Mouse (Mus musculus): Measurements from ENCODE around the gene Dnaja2. TPM values are rescaled to one million over a fixed set of nuclear protein-coding genes. Genes with fewer than 3 reads are reported as not detected.

The Dnaja2 gene
- polyA plus RNA-seq, 1 experiment from 2014 or later: 142 TPM

GRCm38 (mm10) chr8:85534163-85534562 is 21.0 kb downstream of the Dnaja2 start:
- no peaks in the 10 kb centered on the region for H3K4me1 ChIP-seq (ENCODE audit: control insufficient read depth, insufficient read depth, low read length)
- ATAC-seq (replicated peaks; ENCODE audit: insufficient number of reproducible peaks, low FRiP score, low TSS enrichment): no peak
- peaks cover 29% of the 10 kb centered on the region for H3K36me3 ChIP-seq (ENCODE audit: control insufficient read depth, insufficient read depth, low read length)
- H3K4me2 ChIP-seq: no peak overlapping the region
- whole genome bisulfite sequencing (ENCODE audit: insufficient replicate concordance): 77% methylated on average over 1 of the region's 1 CpGs
- H3K4me3 ChIP-seq (ENCODE audit: low read depth, low read length): no peak overlapping the region
- H3K9me3 ChIP-seq (replicated peaks; ENCODE audit: control insufficient read depth, low read length): no peaks in the 10 kb centered on the region
- no peaks in the 10 kb centered on the region for H3K27me3 ChIP-seq (ENCODE audit: control insufficient read depth, insufficient read depth, low read length)
- no peak overlapping the region for H3K9ac ChIP-seq (ENCODE audit: low read depth, low read length)
- H3K27ac ChIP-seq (ENCODE audit: low read depth, low read length): no peak overlapping the region

DNA sequence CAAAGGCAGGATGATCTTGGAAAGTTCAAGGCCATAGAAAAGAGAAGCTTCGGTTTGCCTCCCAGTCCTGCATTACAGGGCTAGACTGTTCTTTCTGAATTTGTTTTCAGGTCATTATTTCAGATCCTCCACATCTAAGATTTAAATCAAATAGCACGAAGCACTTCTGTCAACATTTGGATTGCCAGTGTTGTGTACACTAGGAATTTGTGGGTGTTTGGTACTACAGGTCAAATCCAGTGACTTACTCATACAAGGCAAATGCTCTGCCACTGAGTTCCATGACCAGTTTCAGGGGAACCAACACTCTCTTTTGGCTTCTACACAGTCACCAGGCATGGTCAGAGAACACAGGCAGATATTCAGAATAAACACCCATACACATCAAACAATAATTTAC is 21.7 kb downstream of the Dnaja2 start:
- Histone ChIP-seq H3K27me3 (ENCODE audit: control insufficient read depth, insufficient read depth, low read length) (no peaks in the 10 kb centered on the region), H3K9me3 (replicated peaks; ENCODE audit: control insufficient read depth, low read length) (no peaks in the 10 kb centered on the region), H3K36me3 (ENCODE audit: control insufficient read depth, insufficient read depth, low read length) (peaks cover 21% of the 10 kb centered on the region), H3K4me1 (ENCODE audit: control insufficient read depth, insufficient read depth, low read length) (no peaks in the 10 kb centered on the region), H3K4me3 (ENCODE audit: low read depth, low read length) (no peak overlapping the region), H3K27ac (ENCODE audit: low read depth, low read length) (no peak overlapping the region), H3K4me2 (no peak overlapping the region), H3K9ac (ENCODE audit: low read depth, low read length) (no peak overlapping the region)
- WGBS (ENCODE audit: insufficient replicate concordance): 91% methylated on average over 2 of the region's 2 CpGs
- no peak for ATAC-seq (replicated peaks; ENCODE audit: insufficient number of reproducible peaks, low FRiP score, low TSS enrichment)

DNA sequence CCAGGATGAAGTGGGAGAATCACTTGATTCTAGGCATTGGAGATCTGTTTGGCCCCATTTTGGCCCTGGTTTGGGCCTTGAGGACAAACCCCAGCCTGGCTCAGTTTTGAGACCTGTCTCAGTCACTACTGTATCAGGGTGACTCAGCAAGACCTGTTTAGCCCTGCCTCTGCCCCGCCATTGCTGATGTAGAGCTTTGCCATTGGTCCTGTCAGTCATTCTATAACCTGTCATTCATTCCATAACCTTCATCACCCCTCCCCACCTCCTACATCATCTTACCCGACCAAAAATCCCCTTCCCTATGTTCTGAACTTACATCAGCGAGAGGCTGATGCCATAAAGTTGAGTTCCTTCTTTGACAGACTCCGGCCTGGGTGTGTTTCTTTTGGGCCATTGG is 22.3 kb downstream of the Dnaja2 start:
- no peak overlapping the region for H3K27ac ChIP-seq (ENCODE audit: low read depth, low read length)
- no peaks in the 10 kb centered on the region for H3K9me3 ChIP-seq (replicated peaks; ENCODE audit: control insufficient read depth, low read length)
- H3K4me1 ChIP-seq (ENCODE audit: control insufficient read depth, insufficient read depth, low read length): no peaks in the 10 kb centered on the region
- no peak overlapping the region for H3K4me3 ChIP-seq (ENCODE audit: low read depth, low read length)
- no peak overlapping the region for H3K9ac ChIP-seq (ENCODE audit: low read depth, low read length)
- peaks cover 17% of the 10 kb centered on the region for H3K36me3 ChIP-seq (ENCODE audit: control insufficient read depth, insufficient read depth, low read length)
- H3K4me2 ChIP-seq: no peak overlapping the region
- H3K27me3 ChIP-seq (ENCODE audit: control insufficient read depth, insufficient read depth, low read length): no peaks in the 10 kb centered on the region
- no peak for ATAC-seq (replicated peaks; ENCODE audit: insufficient number of reproducible peaks, low FRiP score, low TSS enrichment)
- 82% methylated on average over 4 of the region's 4 CpGs for WGBS (ENCODE audit: insufficient replicate concordance)

GRCm38 (mm10) chr8:85531471-85531870 is 23.7 kb downstream of the Dnaja2 start:
- Histone ChIP-seq H3K4me3 (ENCODE audit: low read depth, low read length) (no peak overlapping the region), H3K36me3 (ENCODE audit: control insufficient read depth, insufficient read depth, low read length) (peaks cover 11% of the 10 kb centered on the region), H3K27me3 (ENCODE audit: control insufficient read depth, insufficient read depth, low read length) (no peaks in the 10 kb centered on the region), H3K4me1 (ENCODE audit: control insufficient read depth, insufficient read depth, low read length) (no peaks in the 10 kb centered on the region), H3K4me2 (no peak overlapping the region), H3K9ac (ENCODE audit: low read depth, low read length) (no peak overlapping the region), H3K9me3 (replicated peaks; ENCODE audit: control insufficient read depth, low read length) (no peaks in the 10 kb centered on the region), H3K27ac (ENCODE audit: low read depth, low read length) (no peak overlapping the region)
- 76% methylated on average over 3 of the region's 3 CpGs for WGBS (ENCODE audit: insufficient replicate concordance)
- ATAC-seq (replicated peaks; ENCODE audit: insufficient number of reproducible peaks, low FRiP score, low TSS enrichment): no peak

DNA sequence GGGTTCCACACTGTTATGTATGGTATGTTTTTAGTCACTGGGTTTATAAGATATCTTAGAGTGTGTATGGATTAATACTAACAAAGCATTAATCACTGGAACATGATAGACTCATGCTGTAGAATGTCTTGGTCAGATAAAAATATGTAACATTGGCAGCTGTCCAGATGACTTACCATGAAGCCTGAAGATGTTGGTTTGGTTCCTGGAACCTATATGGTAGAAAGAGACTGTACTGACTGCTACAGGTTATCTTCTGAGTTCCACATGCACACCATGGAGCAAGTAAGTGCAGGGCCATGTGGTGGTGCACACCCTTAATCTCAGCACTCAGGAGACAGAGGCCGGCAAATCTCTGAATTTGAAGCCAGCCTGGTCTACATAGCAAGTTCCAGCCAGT is 24.4 kb downstream of the Dnaja2 start:
- no peak for ATAC-seq (replicated peaks; ENCODE audit: insufficient number of reproducible peaks, low FRiP score, low TSS enrichment)
- Histone ChIP-seq H3K4me3 (ENCODE audit: low read depth, low read length) (no peak overlapping the region), H3K4me2 (no peak overlapping the region), H3K9me3 (replicated peaks; ENCODE audit: control insufficient read depth, low read length) (no peaks in the 10 kb centered on the region), H3K4me1 (ENCODE audit: control insufficient read depth, insufficient read depth, low read length) (no peaks in the 10 kb centered on the region), H3K27me3 (ENCODE audit: control insufficient read depth, insufficient read depth, low read length) (no peaks in the 10 kb centered on the region), H3K36me3 (ENCODE audit: control insufficient read depth, insufficient read depth, low read length) (peaks cover 5% of the 10 kb centered on the region; the same call in 1 of the 2 replicates), H3K9ac (ENCODE audit: low read depth, low read length) (no peak overlapping the region), H3K27ac (ENCODE audit: low read depth, low read length) (no peak overlapping the region)
- 88% methylated on average over 1 of the region's 1 CpGs for WGBS (ENCODE audit: insufficient replicate concordance)

GRCm38 (mm10) chr8:85528959-85529358 is 26.2 kb downstream of the Dnaja2 start:
- no peaks in the 10 kb centered on the region for H3K9me3 ChIP-seq (replicated peaks; ENCODE audit: control insufficient read depth, low read length)
- no peak overlapping the region for H3K9ac ChIP-seq (ENCODE audit: low read depth, low read length)
- H3K36me3 ChIP-seq (ENCODE audit: control insufficient read depth, insufficient read depth, low read length): no peaks in the 10 kb centered on the region
- ATAC-seq (replicated peaks; ENCODE audit: insufficient number of reproducible peaks, low FRiP score, low TSS enrichment): no peak
- H3K27ac ChIP-seq (ENCODE audit: low read depth, low read length): no peak overlapping the region
- 71% methylated on average over 3 of the region's 3 CpGs for WGBS (ENCODE audit: insufficient replicate concordance)
- H3K4me2 ChIP-seq: no peak overlapping the region
- H3K4me3 ChIP-seq (ENCODE audit: low read depth, low read length): no peak overlapping the region
- H3K4me1 ChIP-seq (ENCODE audit: control insufficient read depth, insufficient read depth, low read length): no peaks in the 10 kb centered on the region; the same call in 1 of the 2 replicates
- no peaks in the 10 kb centered on the region for H3K27me3 ChIP-seq (ENCODE audit: control insufficient read depth, insufficient read depth, low read length)

DNA sequence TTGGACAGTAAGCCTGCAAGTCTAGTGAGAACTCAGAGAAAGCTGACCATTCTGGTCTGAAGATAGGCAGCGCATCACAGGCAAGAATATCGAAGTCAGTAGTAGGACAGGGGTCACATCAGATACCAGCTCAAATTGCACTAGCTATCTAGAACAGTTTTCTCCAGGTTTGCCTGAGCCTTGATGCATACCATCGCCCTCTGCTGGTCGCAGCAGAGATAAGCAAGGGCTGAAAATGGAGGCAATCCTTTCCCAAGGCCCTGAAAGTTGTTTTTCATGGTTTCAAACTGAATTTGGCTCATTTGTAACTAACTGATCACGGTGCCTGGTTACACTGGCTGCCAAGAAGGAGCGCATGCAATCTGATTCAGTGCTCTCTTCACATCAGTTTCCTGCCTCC is 29.0 kb downstream of the Dnaja2 start:
- ATAC-seq (replicated peaks; ENCODE audit: insufficient number of reproducible peaks, low FRiP score, low TSS enrichment): no peak
- Histone ChIP-seq H3K9me3 (replicated peaks; ENCODE audit: control insufficient read depth, low read length) (no peaks in the 10 kb centered on the region), H3K4me1 (ENCODE audit: control insufficient read depth, insufficient read depth, low read length) (no peaks in the 10 kb centered on the region; the same call in 1 of the 2 replicates), H3K27ac (ENCODE audit: low read depth, low read length) (no peak overlapping the region), H3K27me3 (ENCODE audit: control insufficient read depth, insufficient read depth, low read length) (no peaks in the 10 kb centered on the region), H3K4me2 (no peak overlapping the region), H3K9ac (ENCODE audit: low read depth, low read length) (no peak overlapping the region), H3K4me3 (ENCODE audit: low read depth, low read length) (no peak overlapping the region), H3K36me3 (ENCODE audit: control insufficient read depth, insufficient read depth, low read length) (no peaks in the 10 kb centered on the region)
- 31% methylated on average over 6 of the region's 6 CpGs for WGBS (ENCODE audit: insufficient replicate concordance)

DNA sequence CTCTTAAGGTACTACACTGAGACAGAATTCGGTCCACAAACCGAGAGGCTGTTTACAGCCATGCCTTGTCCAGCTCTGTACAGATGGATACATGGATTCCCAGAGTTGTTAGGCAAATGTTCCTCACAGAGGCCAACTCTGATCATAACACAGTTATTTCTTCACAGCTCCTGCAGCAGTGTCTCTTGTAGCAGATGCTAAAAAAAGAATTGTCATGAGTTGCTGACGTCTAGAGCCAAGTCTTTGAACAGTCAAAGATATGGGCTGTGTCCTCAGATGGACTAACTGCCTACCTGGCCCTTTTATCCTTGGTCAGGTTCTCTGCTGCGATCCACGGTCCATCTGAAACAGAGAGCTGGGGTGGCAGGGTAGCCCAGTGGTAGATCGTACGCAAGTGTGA is 31.1 kb downstream of the Dnaja2 start:
- H3K4me2 ChIP-seq: no peak overlapping the region
- ATAC-seq (replicated peaks; ENCODE audit: insufficient number of reproducible peaks, low FRiP score, low TSS enrichment): no peak
- H3K9ac ChIP-seq (ENCODE audit: low read depth, low read length): no peak overlapping the region
- WGBS (ENCODE audit: insufficient replicate concordance): 84% methylated on average over 7 of the region's 7 CpGs
- no peak overlapping the region for H3K27ac ChIP-seq (ENCODE audit: low read depth, low read length)
- H3K4me3 ChIP-seq (ENCODE audit: low read depth, low read length): no peak overlapping the region
- no peaks in the 10 kb centered on the region for H3K27me3 ChIP-seq (ENCODE audit: control insufficient read depth, insufficient read depth, low read length)
- no peaks in the 10 kb centered on the region for H3K9me3 ChIP-seq (replicated peaks; ENCODE audit: control insufficient read depth, low read length)
- no peaks in the 10 kb centered on the region; the same call in 1 of the 2 replicates for H3K4me1 ChIP-seq (ENCODE audit: control insufficient read depth, insufficient read depth, low read length)
- H3K36me3 ChIP-seq (ENCODE audit: control insufficient read depth, insufficient read depth, low read length): 0 out of 2 replicates have a peak, but pooled peaks cover 4% of the 10 kb centered on the region

DNA sequence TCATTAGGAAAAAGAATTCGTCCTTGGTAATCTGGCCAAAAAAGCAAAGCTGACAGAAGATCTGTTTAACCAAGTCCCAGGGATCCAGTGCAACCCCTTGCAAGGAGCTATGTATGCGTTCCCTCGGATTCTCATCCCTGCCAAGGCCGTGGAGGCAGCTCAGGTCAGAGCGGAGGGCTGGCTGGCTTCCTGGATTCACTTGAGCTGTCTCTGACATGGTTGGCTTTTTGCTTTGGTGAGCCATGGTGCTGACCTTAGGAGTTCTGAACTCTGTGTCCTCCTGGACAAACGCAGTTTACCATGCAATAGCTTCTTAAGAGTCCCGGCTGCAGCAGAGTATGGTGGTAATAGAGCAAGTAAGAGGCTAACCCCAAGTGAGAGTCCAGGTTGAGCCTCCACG is 33.8 kb downstream of the Dnaja2 start:
- no peak for ATAC-seq (replicated peaks; ENCODE audit: insufficient number of reproducible peaks, low FRiP score, low TSS enrichment)
- no peaks in the 10 kb centered on the region; the same call in 1 of the 2 replicates for H3K4me1 ChIP-seq (ENCODE audit: control insufficient read depth, insufficient read depth, low read length)
- no peak overlapping the region for H3K27ac ChIP-seq (ENCODE audit: low read depth, low read length)
- no peak overlapping the region for H3K4me3 ChIP-seq (ENCODE audit: low read depth, low read length)
- H3K27me3 ChIP-seq (ENCODE audit: control insufficient read depth, insufficient read depth, low read length): no peaks in the 10 kb centered on the region
- WGBS (ENCODE audit: insufficient replicate concordance): 86% methylated on average over 8 of the region's 8 CpGs
- H3K9ac ChIP-seq (ENCODE audit: low read depth, low read length): no peak overlapping the region
- 0 out of 2 replicates have a peak, but pooled peaks cover 4% of the 10 kb centered on the region for H3K36me3 ChIP-seq (ENCODE audit: control insufficient read depth, insufficient read depth, low read length)
- H3K4me2 ChIP-seq: no peak overlapping the region
- no peaks in the 10 kb centered on the region for H3K9me3 ChIP-seq (replicated peaks; ENCODE audit: control insufficient read depth, low read length)

Measured in heart, embryonic 11.5 days (tissue).